16 mouse cellular contexts compared by ENCODE assay signal in the genomic region with DNA sequence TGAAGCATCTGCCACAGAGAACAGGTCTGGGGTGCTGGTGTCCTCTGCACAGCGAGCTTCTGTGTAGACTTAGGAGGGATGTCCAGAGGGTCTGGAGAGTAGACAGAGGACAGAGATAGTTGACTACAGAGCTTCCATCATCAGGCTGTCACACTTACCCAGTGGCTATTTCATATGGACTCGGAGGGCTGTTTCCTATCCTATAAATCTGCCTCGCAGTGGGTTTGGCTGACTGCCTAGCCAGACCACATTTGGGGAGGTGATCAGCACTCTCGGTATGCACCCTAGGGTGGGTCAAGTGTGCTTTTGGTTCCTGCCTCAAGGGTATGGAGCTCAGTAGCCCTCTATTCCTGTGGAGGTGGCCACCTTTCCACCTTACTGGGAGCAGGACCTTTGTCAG. TPM values are rescaled to one million over a fixed set of nuclear protein-coding genes. Genes with fewer than 3 reads are reported as not detected.
DNase-seq lines count a peak whose midpoint lies in the region.
"Had no signal": no experiment of that assay in that cellular context is flagged by ENCODE, and none has a peak within 500 bp of the region (broad histone marks: within the 10 kb centered on the region; RNA-seq: fewer than 3 reads in every experiment).

No protein-coding gene starts in this region.

- intact Hi-C loops in heart, postnatal 14 days (cut with DNase I), result no loop called here

- peak; percentile 88 for DNase-seq in heart, adult 11 months
- no peak for DNase-seq in heart, postnatal 14 days
- peak; percentile 65 for DNase-seq in NIH3T3 (ENCODE audit: low read depth)
- DNase-seq in thymus, postnatal 0 days (ENCODE audit: low spot score), result no peak
- DNase-seq in retina, postnatal 1 day, result no peak
- DNase-seq: adrenal gland, adult 2 months; adrenal gland, postnatal 10 days; adrenal gland, postnatal 25 days; B cell, adult 2 months; cerebellum, adult 11-12 months; cerebellum, adult 2 months; cerebellum, adult 9-10 months; cerebellum, postnatal 10 days; cerebellum, postnatal 25 days; forebrain, postnatal 0 days had no signal

RNA-seq across cellular contexts. Expression of gene Ubn1, which starts 35.3 kb away (rescaled TPM):
- 10 to 100 TPM; 32.9 to 34.6 TPM for total RNA-seq in heart, postnatal 14 days (2021)
- 25.5 and 33.0 TPM in 2 replicates for polyA plus RNA-seq in thymus, postnatal 0 days (2015; fragmentation: Nextera tagmentation; extraction: Ambion mirVana)

RNA-seq across cellular contexts. Expression of gene Glyr1, which starts 35.5 kb away (rescaled TPM):
- 10 to 100 TPM; 50.9 to 51.0 TPM for total RNA-seq in heart, postnatal 14 days (2021)
- 109 and 110 TPM in 2 replicates for polyA plus RNA-seq in thymus, postnatal 0 days (2015; fragmentation: Nextera tagmentation; extraction: Ambion mirVana)

RNA-seq across cellular contexts. Expression of gene Ppl, which starts 47.0 kb away (rescaled TPM):
- 1 to 10 TPM; 3.3 to 3.9 TPM for total RNA-seq in heart, postnatal 14 days (2021)
- 0.49 and 1.0 TPM in 2 replicates for polyA plus RNA-seq in thymus, postnatal 0 days (2015; fragmentation: Nextera tagmentation; extraction: Ambion mirVana)
- polyA plus RNA-seq: G1E had no signal

Comparison
In these comparisons a context has a peak if more than half of its experiments do, and no peak if none do; other contexts are left out.
1. DNase-seq: peak in heart, adult 11 months (single experiment) and NIH3T3 (single experiment); none in heart, postnatal 14 days (0 of 2), thymus, postnatal 0 days (single experiment) and retina, postnatal 1 day (single experiment).